Mouse (Mus musculus) heart, adult 2 months (tissue): ENCODE measurements at regions not wholly inside any gene's neighbourhood (a gene's known extent, or its start where the extent isn't known, plus 50 kb on each side); places are given as distances from the start of the nearest gene placed in this dataset.

Experiments used
- DNase-seq, 2 experiments: peaks; one replicate each; pipeline ENCODE4 v3.0.0; 2021
- H3K27ac ChIP-seq: fragments of 200-600 bp; 2 replicates; pipeline ENCODE4 v1.8.1; 2022
- H3K27me3 ChIP-seq: fragments of 200-500 bp; 2 replicates; pipeline ENCODE4 v1.6.1; 2012; ENCODE audit warnings: mild to moderate bottlenecking, low read length, inconsistent platforms, mixed read lengths; ENCODE audit not compliant: control insufficient read depth, insufficient read depth
- H3K36me3 ChIP-seq: fragments of 200-500 bp; 2 replicates; pipeline ENCODE4 v1.6.1; 2012; ENCODE audit warnings: low read length, inconsistent platforms; ENCODE audit not compliant: control insufficient read depth, insufficient read depth
- H3K4me1 ChIP-seq: fragments of 200-500 bp; 2 replicates; pipeline ENCODE4 v1.6.1; 2011; ENCODE audit warnings: low read length; ENCODE audit not compliant: control insufficient read depth, insufficient read depth
- H3K4me3 ChIP-seq: fragments of 200-600 bp; 2 replicates; pipeline ENCODE4 v1.8.1; 2022
- H3K79me2 ChIP-seq: fragments of 200-500 bp; replicated peaks from 2 replicates; pipeline ENCODE4 v1.6.1; 2012; ENCODE audit warnings: mild to moderate bottlenecking, inconsistent platforms, low read length, moderate library complexity, mixed read lengths; ENCODE audit not compliant: control insufficient read depth, insufficient read depth
- H3K9ac ChIP-seq: fragments of 200-500 bp; 2 replicates; pipeline ENCODE4 v1.6.1; 2012; ENCODE audit warnings: low read depth, mild to moderate bottlenecking, control low read depth, inconsistent platforms, low read length, mixed read lengths
- CTCF ChIP-seq: fragments of 200-600 bp; IDR thresholded peaks from 2 replicates; pipeline ENCODE4 v1.8.1; 2022; ENCODE audit warnings: antibody characterized with exemption, mild to moderate bottlenecking, moderate library complexity
- EP300 ChIP-seq: fragments of 200-500 bp; IDR thresholded peaks from 2 replicates; pipeline ENCODE4 v1.6.1; 2011; ENCODE audit warnings: low read depth, low read length, control low read depth; ENCODE audit not compliant: insufficient read depth
- POLR2A ChIP-seq: fragments of 200-500 bp; IDR thresholded peaks from 2 replicates; pipeline ENCODE4 v1.6.1; 2011; ENCODE audit warnings: mild to moderate bottlenecking, low read depth, low read length, control low read depth; ENCODE audit not compliant: insufficient read depth
- WGBS: fragments of 180-500 bp; shearing (Covaris S2); methylation state at CpG from one replicate; pipeline ENCODE4 v1.1.7; 2018; 5-methylcytosine and 5-hydroxymethylcytosine counted together
- intact Hi-C: fragments of 180-260 bp; cut with DNase I; formaldehyde crosslinking; loops from one replicate; pipeline ENCODE4 v1.15.1; 2025

- Histone ChIP-seq H3K27ac (no peak overlapping the region), H3K36me3 (no peaks in the 10 kb centered on the region), H3K4me1 (no peaks in the 10 kb centered on the region), H3K79me2 (no peaks in the 10 kb centered on the region), H3K4me3 (no peak overlapping the region), H3K27me3 (no peaks in the 10 kb centered on the region), H3K9ac (no peak overlapping the region)
- no peak for DNase-seq
- intact Hi-C loops: no loop called here
- WGBS: 67% methylated on average over 1 of the region's 1 CpGs
- TF ChIP-seq EP300 (no peak), CTCF (no peak), POLR2A (no peak)
Measured at GRCm38 (mm10) chr1:108024705-108025104, 434.9 kb downstream of the Serpinb8 start.

GRCm38 (mm10) chr1:108026461-108026860 is 436.7 kb downstream of the Serpinb8 start:
- no peaks in the 10 kb centered on the region for H3K79me2 ChIP-seq
- intact Hi-C loops: no loop called here

GRCm38 (mm10) chr1:108046194-108046593 is 456.4 kb downstream of the Serpinb8 start:
- Histone ChIP-seq H3K4me1 (no peaks in the 10 kb centered on the region), H3K27ac (no peak overlapping the region), H3K27me3 (no peaks in the 10 kb centered on the region), H3K36me3 (no peaks in the 10 kb centered on the region), H3K79me2 (no peaks in the 10 kb centered on the region), H3K9ac (no peak overlapping the region), H3K4me3 (no peak overlapping the region)
- WGBS: 75% methylated on average over 4 of the region's 4 CpGs
- intact Hi-C loops: no loop called here
- TF ChIP-seq EP300: no peak
- TF ChIP-seq CTCF: no peak
- no peak for TF ChIP-seq POLR2A
- DNase-seq: no peak

More at GRCm38 (mm10) chr1:108026461-108026860, 436.7 kb downstream of the Serpinb8 start:
- no peaks in the 10 kb centered on the region for H3K27me3 ChIP-seq
- H3K4me1 ChIP-seq: no peaks in the 10 kb centered on the region
- H3K36me3 ChIP-seq: no peaks in the 10 kb centered on the region
- no peak overlapping the region for H3K4me3 ChIP-seq
- no peak for DNase-seq
- H3K9ac ChIP-seq: no peak overlapping the region
- TF ChIP-seq POLR2A (no peak), CTCF (no peak), EP300 (no peak)
- H3K27ac ChIP-seq: no peak overlapping the region

- TF ChIP-seq POLR2A (no peak), CTCF (no peak), EP300 (no peak)
- H3K27ac ChIP-seq: no peak overlapping the region
- WGBS: 54% methylated on average over 5 of the region's 5 CpGs
- H3K27me3 ChIP-seq: no peaks in the 10 kb centered on the region
- H3K4me3 ChIP-seq: no peak overlapping the region
- DNase-seq: no peak
- no peak overlapping the region for H3K9ac ChIP-seq
- H3K36me3 ChIP-seq: no peaks in the 10 kb centered on the region
- H3K79me2 ChIP-seq: no peaks in the 10 kb centered on the region
- intact Hi-C loops: no loop called here
- H3K4me1 ChIP-seq: no peaks in the 10 kb centered on the region
Measured at GRCm38 (mm10) chr1:108046857-108047714, 457.3 kb downstream of the Serpinb8 start.

GRCm38 (mm10) chr1:108094622-108095021 is 504.8 kb downstream of the Serpinb8 start:
- H3K79me2 ChIP-seq: no peaks in the 10 kb centered on the region
- H3K4me1 ChIP-seq: no peaks in the 10 kb centered on the region
- no peak overlapping the region for H3K27ac ChIP-seq
- no peak overlapping the region for H3K4me3 ChIP-seq
- 67% methylated on average over 3 of the region's 3 CpGs for WGBS
- TF ChIP-seq EP300 (no peak), CTCF (no peak), POLR2A (no peak)
- H3K36me3 ChIP-seq: no peaks in the 10 kb centered on the region
- no peak for DNase-seq
- H3K9ac ChIP-seq: no peak overlapping the region
- intact Hi-C loops: no loop called here
- H3K27me3 ChIP-seq: no peaks in the 10 kb centered on the region

GRCm38 (mm10) chr1:108102607-108103006 is 512.8 kb downstream of the Serpinb8 start:
- Histone ChIP-seq H3K27ac (no peak overlapping the region), H3K36me3 (no peaks in the 10 kb centered on the region), H3K79me2 (no peaks in the 10 kb centered on the region), H3K4me1 (no peaks in the 10 kb centered on the region), H3K9ac (no peak overlapping the region), H3K27me3 (no peaks in the 10 kb centered on the region), H3K4me3 (no peak overlapping the region)
- 79% methylated on average over 2 of the region's 2 CpGs for WGBS
- intact Hi-C loops: no loop called here
- no peak for TF ChIP-seq CTCF
- no peak for TF ChIP-seq POLR2A
- no peak for TF ChIP-seq EP300
- DNase-seq: no peak
